Mouse (Mus musculus) CD4-positive helper T cell, adult 2 months (primary cell): ENCODE results near the gene Fstl3.
"Not testable (repeated sequence)": the region's sequence is repeated elsewhere in the genome, so short reads cannot be mapped to it uniquely, and the experiment has no call there.

Experiments
- DNase-seq: peaks from one replicate; pipeline ENCODE4 v3.0.0-alpha.2; 2012; ENCODE audit warnings: low read depth, missing footprints, low spot score

The Fstl3 gene

DNA sequence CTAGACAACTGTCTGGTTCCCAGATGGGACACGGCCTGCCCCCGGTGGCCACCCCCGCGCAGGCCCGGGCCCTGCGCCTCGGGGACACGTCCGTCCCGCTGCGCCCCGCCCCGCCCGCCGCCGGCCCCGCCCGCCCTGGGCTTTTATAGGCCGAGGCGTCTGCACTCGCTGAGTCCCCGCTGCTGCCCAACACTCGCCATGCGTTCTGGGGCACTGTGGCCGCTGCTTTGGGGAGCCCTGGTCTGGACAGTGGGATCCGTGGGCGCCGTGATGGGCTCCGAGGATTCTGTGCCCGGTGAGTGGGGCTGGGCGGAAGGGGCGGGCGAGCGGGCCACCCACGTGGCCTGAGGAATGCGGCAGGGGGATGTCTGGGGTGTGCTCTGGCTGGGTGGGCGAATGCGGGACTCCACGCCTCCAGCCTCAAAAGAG, at the start of gene Fstl3:
TSS of gene Fstl3 (plus strand) at position 170 of the 429 bp plus-strand sequence.
- DNase-seq: no peak

DNA sequence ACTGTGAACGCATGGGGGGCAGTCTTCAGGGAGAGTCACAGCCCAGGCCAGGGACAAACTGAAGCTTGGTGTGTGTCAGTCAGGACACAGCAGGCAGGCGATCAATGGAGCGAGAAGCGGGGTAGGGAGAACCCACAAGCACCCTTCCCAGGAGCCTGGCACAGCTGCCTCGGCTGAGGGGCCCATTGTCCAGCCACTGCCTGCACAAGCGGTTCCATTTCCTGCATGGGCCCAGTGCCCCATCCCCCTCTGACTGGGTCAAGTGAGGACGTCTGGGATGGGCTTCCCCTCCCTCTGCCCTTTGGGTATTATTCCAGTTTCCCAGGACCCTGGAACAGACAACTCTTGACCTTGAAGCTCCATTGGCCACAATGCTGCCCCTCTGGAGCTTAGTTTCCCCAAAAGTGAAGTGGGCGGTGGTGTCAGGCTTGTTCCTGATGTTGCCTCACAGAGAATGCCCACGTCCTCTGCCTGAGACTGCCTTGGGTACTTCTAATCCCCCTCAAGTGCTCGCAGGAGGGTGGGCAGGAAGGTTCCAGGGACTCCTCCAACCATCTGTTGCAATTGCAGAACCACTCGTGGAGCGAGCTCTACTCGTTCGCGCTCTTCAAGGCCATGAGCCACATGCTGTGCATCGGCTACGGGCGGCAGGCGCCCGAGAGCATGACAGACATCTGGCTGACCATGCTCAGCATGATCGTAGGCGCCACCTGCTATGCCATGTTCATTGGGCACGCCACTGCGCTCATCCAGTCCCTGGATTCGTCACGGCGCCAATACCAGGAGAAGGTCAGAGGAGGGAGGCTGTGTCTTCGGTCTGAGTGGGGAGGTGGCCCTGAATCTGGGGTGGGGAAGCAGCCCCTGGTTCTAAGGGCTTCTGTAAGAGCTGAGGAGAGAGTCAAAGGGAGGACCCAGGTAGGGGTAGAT, 48.5 kb upstream of the Fstl3 start:
- DNase-seq: no peak

DNA sequence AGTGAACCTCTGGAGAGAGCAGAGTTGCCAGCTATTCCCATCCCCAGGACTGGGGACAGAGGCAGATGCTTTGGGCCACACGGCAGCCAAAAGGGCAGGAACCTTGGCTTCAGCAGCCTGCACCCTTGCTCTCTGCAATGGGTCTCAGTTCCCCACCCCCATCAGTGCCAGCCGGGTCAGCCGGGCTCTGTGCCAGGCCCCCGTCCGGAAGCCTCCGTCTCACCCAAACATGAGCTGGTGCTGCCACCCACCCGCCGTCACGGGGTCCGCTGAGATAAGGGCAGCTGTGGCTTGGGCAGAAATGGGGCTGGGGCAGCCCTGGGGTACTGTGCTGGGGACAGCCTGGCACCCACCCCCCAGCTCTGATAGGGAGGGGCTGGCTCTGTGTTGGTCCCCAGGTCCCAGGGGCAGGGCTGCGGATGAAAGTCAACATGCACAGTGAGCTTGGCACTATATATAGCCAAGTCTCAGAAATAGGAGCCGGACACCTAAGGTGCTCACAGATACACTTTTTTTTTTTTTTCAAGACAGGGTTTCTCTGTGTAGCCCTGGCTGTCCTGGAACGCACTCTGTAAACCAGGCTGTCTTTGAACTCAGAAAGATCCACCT, 47.6 kb upstream of the Fstl3 start:
- DNase-seq: no peak

DNA sequence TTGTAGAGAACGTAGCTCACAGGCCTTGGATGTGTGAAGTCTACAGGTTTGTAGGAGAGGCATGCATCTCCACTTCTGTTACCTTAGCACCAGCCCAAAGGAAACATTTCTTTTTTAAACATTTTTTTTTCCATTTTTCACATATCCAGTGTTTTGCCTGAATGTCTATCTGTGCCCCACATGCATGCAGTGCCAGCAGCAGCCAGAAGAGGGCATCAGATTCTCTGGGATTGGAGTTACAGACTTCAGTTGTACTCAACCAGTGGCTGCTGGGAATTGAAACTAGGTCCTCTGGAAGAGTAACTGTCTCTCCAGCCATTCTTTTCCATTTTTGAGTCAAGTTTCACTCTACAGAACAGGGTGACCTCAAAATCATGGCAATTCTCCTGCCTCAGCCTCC, 44.6 kb upstream of the Fstl3 start:
- no peak for DNase-seq

DNA sequence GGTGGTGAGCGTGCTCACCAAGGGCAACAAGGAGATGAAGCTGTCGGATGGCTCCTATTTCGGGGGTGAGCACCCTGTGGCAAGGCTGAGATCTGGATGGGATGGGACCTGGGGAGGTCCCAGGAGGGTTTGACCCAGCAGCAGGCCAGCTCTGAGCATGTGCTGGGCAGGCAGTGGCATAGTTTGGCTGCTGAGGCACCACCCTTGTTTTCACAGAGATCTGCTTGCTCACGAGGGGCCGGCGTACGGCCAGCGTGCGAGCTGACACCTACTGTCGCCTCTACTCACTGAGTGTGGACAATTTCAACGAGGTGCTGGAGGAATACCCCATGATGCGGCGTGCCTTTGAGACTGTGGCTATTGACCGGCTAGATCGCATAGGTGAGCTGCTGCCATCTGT, 43.2 kb upstream of the Fstl3 start:
- no peak for DNase-seq

DNA sequence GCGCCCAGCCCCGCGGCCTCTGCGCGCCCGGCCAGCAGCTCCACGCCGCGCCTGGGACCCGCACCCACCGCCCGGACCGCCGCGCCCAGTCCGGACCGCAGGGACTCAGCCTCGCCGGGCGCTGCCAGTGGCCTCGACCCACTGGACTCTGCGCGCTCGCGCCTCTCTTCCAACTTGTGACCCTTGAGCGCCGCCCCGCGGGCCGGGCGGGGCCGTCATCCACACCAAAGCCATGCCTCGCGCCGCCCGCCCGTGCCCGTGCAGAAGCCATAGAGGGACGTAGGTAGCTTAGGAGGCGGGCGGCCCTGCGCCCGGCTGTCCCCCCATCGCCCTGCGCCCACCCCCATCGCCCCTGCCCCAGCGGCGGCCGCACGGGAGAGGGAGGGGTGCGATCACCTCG, 41.7 kb upstream of the Fstl3 start:
- no peak for DNase-seq

DNA sequence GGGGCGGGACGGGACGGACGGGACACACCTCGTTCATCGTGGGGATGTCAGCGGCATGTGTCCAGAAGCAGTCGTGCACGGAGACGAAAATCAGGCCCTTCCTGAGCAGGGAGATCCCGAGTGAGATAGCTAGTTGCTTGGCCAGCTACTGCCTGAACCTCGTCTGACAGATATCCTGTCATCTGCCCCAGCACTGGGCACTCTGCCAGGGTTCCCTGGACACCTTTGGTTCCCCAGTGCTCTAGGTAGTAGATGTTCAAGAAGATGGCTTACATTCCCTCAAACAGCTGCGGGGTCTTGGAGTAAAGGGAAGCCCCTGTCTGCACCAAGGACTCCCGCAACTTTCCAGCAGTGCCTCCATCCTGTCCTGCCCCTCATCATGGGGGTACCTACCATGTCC, 40.4 kb upstream of the Fstl3 start:
- no peak for DNase-seq

DNA sequence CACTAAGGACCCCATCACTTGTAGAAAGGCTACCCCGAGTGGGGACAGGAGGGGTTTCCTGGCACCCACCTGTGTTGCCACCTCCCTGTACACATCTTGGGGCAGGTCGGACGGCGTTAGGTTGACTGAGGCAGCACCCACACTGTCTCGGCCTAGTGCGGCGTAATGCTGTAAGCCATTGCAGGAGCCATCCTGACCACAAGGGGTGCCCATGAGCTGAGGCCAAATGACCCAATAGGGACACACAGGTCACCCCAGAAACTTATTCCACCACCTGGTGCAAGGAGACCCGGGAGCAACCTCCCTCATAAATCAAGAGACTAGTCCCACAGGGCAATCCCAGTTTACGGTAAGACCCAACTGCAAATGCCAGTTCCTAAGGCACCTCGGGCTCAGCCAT, 38.8 kb upstream of the Fstl3 start:
- no peak for DNase-seq

DNA sequence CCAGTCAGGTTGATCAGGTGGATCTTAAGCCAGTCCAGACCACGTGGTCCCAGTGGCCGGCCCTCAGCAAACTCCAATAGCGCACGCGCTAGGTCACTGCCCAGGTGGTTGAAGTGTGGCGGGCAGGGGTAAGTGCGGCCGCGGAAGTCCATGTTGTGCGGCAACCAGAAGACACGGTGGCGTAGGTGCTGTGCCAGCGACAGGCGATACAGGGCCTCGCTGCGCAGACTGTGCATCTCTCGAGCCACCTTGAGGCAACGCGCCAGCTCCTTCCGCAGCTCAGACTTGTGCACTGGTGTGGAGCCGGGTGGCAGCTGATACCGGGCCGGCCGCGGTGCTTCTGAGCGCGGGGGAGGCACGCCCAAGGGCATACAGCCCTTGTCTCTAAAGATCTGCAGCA, 37.8 kb upstream of the Fstl3 start:
- DNase-seq: no peak

DNA sequence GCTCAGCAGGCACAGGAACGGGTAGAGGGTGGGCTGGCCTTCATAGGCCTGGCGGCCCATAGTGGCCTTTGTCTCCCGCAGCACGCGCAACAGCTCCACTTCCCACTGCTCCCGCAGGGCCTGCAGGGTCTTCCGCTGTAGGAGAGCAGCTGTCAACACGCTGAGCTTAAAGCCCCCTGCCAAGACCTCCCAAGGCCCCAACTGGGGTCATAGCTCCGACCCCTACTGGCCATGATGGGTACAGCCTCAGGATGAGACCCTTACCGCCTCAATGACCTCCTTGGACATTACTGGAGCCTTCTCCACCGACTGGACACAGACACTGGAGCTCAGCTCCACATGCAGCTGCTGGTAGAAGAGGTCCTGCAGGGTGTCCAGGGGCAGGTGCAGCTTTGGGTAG, 36.2 kb upstream of the Fstl3 start:
- no peak for DNase-seq

DNA sequence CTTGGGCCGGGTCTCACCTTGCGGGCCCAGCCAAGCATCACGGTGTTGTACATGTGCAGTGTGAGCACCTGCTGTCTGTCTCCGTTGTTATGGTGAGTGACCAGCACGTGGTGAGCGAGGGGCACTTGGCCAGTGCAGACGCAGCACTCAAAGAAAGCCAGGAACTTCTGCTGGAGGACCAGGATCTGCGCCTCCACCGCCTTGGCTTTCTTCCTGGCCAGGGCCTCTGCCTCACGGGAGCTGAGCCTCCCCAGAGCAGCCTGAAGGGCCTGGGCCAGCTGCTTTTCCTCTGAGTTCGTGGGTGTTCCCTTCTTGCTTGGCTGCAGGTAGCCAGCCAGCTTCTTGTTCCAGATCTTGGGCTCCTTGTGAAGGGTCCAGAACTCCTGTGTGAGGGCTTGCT, 33.9 kb upstream of the Fstl3 start:
- DNase-seq: no peak

DNA sequence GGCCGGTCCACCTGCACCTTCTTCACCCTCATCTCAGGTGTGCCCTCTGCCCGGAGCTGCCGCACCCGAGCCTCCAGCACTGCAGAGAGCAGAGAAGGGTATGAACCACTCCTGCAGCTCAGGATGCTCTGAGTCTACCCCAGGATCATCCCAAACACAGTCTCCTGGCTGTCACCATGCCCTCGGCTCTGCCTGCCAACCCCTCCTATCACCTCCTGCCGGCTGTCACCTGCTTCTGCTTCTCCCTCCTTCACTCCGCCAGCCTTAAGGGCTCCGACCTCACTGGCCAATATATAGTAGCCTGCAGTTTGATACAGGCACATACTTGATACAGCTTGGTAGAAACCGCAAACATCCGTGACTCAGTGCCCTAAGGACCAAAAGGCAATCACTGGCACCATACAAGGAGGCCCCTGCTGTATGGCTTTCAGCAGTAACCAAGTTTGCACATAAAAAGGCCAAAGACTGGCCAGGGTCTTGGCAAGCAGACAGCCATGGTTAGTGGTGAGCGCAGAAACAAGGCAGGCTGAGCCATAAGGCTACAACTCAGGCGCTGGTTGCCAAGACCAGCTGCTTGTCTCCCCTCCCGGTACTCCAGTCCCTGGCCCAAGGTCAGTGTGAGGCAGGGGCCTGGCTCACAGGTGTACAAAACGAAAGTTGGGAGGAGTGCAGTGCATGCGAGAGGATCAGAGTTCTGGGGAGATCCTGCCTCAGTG, 33.3 kb upstream of the Fstl3 start:
- DNase-seq: no peak

DNA sequence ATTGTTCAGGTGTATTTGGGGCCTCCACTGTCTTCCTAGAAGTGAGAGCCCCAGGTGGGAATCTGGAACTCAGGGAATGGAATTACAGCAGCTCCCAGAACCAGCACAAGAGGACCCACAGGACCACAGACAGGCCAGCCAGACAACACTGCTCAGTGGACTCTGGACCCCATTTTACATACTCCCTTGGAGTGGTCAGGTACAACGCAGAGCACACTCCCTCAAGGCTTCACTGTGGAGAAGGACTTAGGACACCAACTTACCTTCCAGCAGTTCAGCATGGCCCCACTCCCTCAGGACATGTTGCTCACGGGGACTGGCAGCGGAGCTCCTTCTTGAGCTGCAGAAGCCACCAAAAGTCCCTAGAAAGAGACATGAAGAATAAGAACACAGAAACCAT, 31.7 kb upstream of the Fstl3 start:
- no peak for DNase-seq

DNA sequence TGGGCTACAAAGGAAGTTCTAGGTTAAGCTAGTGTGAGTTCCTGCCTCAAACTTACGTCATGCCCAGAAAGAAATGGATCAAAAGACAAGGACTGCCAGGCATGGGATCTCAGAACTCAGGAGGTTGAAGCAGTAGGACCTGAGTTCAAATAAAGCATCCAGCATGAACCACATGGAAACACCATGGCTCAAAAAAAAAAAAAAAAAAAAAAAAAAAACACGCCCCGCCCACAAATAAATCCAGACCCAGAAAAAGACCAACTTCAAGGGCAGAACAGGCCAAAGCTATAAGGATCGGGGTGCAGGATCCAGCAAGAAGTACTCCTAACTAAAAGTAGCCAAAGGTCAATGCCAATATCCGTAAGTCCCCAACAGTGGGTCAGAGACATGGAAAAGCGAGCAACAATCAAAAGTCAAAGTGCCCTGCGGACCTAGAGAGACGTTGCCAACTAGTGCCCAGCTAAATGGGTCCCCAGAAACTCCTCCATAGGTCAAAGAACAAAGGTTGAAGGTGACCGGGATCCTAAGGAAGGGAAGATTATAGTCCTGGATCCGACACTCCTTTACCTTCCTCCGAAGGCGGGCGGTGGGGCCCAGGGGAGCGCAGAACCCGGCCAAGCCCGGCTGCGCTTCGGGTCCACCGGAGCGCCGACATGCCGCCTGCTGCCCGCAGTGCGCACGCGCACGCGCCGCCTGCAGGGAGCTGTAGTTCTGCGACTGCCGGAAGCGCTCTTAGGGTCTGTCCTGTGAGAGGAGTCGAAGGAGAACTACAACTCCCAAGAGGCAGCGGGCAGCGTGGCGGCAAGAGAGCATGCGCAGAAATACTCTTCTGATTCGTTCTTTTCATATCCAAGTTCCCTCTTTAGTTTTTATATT, 30.9 kb upstream of the Fstl3 start, which contains the start of gene Polrmt:
TSS of gene Polrmt (minus strand) at position 684 of the 876 bp plus-strand sequence.
- peak; percentile 98 for DNase-seq

DNA sequence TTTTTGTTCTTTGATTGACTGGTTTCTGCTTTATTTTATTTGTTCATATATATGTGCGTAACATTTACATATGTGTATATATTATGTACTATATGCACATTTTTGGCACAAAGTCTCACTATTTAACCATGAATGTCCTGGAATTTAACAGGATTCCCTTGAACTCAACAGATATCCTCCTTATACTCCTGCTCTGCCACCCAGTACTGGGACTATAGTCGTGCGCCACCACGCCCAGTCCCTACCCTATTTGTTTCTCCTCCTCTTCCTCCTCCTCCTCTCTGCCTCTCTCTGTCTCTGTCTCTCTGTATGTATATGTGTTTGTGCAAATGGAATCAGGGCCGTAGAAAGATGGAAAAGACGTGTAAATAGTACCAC, 30.3 kb upstream of the Fstl3 start:
- no peak for DNase-seq

DNA sequence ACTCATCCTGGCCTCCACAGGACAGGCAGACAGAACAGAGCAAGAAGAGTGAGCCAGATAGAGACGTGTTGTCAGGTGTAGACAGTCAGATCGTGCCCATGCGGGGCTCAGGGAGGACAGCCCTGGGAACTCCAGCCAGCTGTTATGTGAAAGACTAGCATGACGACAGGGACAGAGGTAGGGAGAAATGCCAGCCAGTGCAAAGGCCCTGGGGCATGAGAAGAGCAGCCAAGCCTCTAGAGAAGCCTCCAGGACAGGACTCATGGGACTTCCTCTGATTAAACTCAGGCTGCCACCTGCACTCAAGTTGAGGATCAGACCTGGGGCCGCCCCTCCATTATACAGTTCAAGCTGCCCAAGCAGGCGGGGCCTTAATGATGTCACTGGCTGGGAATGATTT, 28.6 kb upstream of the Fstl3 start:
- DNase-seq: no peak

DNA sequence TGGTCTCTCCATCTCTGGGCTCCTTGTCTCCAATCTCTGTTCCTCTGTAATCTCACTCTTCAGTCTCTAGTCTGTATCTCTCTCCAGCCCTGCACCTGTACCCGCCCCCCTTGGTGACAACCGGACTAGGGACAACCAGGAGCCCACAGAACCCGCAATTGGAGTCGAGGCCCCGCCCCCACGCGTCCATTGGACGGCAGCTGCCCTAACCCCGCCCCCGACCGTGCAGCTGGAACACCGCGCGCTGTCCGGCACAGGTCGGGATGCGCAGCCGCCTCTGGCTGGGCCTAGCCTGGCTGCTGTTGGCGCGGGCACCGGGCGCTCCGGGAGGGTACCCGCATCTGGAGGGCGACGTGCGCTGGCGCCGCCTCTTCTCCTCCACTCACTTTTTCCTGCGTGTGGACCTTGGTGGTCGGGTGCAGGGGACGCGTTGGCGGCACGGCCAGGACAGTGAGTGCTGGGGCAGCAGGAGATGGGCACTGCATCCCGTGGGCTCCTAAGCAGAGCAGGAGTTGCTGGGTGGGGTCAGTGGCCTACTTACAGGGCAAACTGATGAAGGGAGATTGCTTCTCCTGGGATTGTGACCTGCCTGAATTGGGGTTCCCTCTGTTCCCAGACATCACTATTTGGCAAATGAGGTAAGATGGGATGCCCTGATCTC, 22.1 kb upstream of the Fstl3 start, which contains the start of gene Fgf22:
TSS of gene Fgf22 (plus strand) at position 221 of the 661 bp plus-strand sequence.
- peak; percentile 36 for DNase-seq

DNA sequence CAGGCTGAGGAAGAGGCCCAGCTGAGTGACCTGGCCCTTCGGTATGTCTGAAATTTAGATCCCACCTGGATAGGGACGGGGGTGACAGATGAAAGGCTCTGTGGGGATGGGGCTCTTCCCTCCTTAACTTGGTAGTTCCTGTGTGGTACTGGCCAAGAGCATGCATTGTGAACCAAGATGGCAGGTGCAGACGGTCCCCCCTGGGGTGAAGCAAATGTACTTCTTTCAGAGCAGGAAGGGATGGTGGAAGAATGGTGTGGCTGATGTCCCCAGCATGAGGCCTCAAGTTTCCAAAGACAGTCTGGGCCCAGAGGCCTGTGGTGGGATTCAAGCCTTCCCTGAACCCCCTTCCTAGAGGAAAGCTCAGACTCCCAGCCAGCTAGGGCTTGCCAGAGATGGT, 21.2 kb upstream of the Fstl3 start:
- DNase-seq: no peak

DNA sequence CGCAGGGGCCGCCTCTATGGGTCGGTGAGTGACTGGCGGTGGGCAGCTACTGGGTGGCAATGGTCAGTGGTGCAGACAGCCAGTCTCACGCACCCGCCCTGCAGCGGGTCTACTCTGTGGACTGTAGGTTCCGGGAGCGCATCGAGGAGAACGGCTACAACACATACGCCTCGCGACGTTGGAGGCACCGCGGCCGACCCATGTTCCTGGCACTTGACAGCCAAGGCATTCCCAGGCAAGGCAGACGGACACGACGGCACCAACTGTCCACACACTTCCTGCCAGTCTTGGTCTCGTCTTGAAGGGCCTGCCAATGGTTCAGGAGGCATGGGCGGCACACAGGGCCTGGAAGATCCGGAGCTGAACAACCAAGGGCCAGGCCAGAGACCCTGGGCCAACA, 20.4 kb upstream of the Fstl3 start:
- DNase-seq: no peak

DNA sequence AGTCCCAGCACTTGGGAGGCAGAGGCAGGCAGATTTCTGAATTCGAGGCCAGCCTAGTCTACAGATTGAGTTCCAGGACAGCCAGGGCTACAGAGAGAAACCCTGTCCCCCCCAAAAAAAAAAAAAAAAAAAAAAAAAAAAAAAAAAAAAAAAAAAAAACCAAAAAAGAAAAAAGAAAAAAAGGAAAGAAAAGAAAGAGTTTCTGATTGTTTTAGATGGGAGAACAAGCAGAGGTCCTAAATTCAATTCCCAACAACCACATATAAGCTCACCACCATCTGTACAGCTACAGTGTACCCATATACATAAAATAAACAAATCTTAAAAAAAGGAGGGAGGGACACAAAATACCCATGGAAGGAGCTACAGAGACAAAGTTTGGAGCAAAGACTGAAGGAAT, 17.4 kb upstream of the Fstl3 start:
- not testable (repeated sequence) for DNase-seq

DNA sequence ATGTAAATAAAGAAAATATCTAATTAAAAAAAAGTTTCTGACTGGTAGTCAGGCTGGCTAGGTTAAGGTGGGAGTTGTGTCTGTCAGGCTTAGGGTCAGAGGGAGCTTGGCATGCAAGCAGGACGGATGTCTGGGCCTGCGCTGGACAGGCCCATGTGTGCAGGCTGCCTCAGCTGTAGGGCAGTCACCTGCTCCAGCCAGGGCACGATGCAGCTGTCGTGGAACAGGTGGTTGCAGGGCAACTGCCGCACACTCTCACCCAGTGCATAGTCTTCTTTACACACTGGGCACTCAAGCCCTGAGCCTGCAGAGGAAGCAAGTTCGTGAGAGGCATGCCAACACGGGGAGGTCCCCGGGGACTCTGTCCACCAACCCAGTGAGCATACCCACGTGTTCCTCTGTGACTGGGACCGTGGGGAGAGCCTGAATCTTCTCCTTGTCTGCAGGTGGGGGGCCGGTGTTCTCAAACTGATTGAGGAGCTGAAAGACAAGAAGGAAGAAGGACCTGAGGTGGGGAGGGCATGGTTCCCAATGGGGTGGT, 16.4 kb upstream of the Fstl3 start:
- DNase-seq: no peak
